Mouse (Mus musculus) midbrain, embryonic 16.5 days (tissue): ENCODE measurements at regions not wholly inside any gene's neighbourhood (a gene's known extent, or its start where the extent isn't known, plus 50 kb on each side); places are given as distances from the start of the nearest gene placed in this dataset.

Experiments used
- ATAC-seq: fragments of 200-750 bp; cut with Nextera tagmentation; 2 replicates; pipeline ENCODE4 v1.8.0; 2017; ENCODE audit warnings: moderate TSS enrichment
- H3K27ac ChIP-seq: fragments of 300-500 bp; sonication (generic); 2 replicates; pipeline ENCODE4 v1.5.1; 2014; ENCODE audit warnings: mild to moderate bottlenecking, low read length, mixed read lengths
- H3K27me3 ChIP-seq: fragments of 300-500 bp; sonication (generic); 2 replicates; pipeline ENCODE4 v1.6.1; 2014; ENCODE audit warnings: low read depth, low read length, mixed read lengths; ENCODE audit not compliant: control insufficient read depth, insufficient read depth
- H3K36me3 ChIP-seq: fragments of 300-500 bp; sonication (generic); 2 replicates; pipeline ENCODE4 v1.6.1; 2014; ENCODE audit warnings: mild to moderate bottlenecking, low read length, moderate library complexity, mixed read lengths; ENCODE audit not compliant: control insufficient read depth, insufficient read depth
- H3K4me1 ChIP-seq: fragments of 300-500 bp; sonication (generic); 2 replicates; pipeline ENCODE4 v1.6.1; 2014; ENCODE audit warnings: mild to moderate bottlenecking, low read length, mixed read lengths; ENCODE audit not compliant: control insufficient read depth, insufficient read depth
- H3K4me2 ChIP-seq: fragments of 300-500 bp; sonication (generic); 2 replicates; pipeline ENCODE4 v1.6.1; 2014; ENCODE audit warnings: mild to moderate bottlenecking, low read length, mixed read lengths
- H3K4me3 ChIP-seq: fragments of 300-500 bp; sonication (generic); 2 replicates; pipeline ENCODE4 v1.5.1; 2014; ENCODE audit warnings: low read depth, mild to moderate bottlenecking, low read length, moderate library complexity, mixed read lengths
- H3K9ac ChIP-seq: fragments of 300-500 bp; sonication (generic); 2 replicates; pipeline ENCODE4 v1.6.1; 2014; ENCODE audit warnings: low read depth, low read length, mixed read lengths
- H3K9me3 ChIP-seq: fragments of 300-500 bp; sonication (generic); replicated peaks from 2 replicates; pipeline ENCODE4 v1.6.1; 2014; ENCODE audit warnings: mild to moderate bottlenecking, low read length, mixed read lengths; ENCODE audit not compliant: control insufficient read depth, poor library complexity, severe bottlenecking
- WGBS: fragments of 180-500 bp; shearing (Covaris S2); extraction: QIAGEN DNeasy Blood & Tissue Kit; methylation state at CpG from one replicate; pipeline ENCODE4 v1.1.7; 2014; 5-methylcytosine and 5-hydroxymethylcytosine counted together

GRCm38 (mm10) chr4:53327382-53328165 lies 112.6 kb upstream of the Slc44a1 start:
- H3K36me3 ChIP-seq, result no peaks in the 10 kb centered on the region
- ATAC-seq, result 0 out of 2 replicates have a peak, but pooled peaks have one; percentile 28
- H3K9me3 ChIP-seq, result no peaks in the 10 kb centered on the region
- no peak overlapping the region for H3K27ac ChIP-seq
- H3K4me2 ChIP-seq, result no peak overlapping the region
- H3K9ac ChIP-seq, result no peak overlapping the region
- 61% methylated on average over 7 of the region's 7 CpGs for WGBS
- H3K4me3 ChIP-seq, result no peak overlapping the region
- no peaks in the 10 kb centered on the region for H3K27me3 ChIP-seq
- no peaks in the 10 kb centered on the region for H3K4me1 ChIP-seq

- Histone ChIP-seq H3K27me3 (no peaks in the 10 kb centered on the region), H3K27ac (no peak overlapping the region), H3K4me2 (no peak overlapping the region), H3K4me3 (no peak overlapping the region), H3K4me1 (no peaks in the 10 kb centered on the region), H3K9ac (no peak overlapping the region), H3K9me3 (no peaks in the 10 kb centered on the region), H3K36me3 (no peaks in the 10 kb centered on the region)
- ATAC-seq, result no peak
- 85% methylated on average over 4 of the region's 4 CpGs for WGBS
Observed at GRCm38 (mm10) chr4:53323838-53324237, 116.4 kb upstream of the Slc44a1 start.

GRCm38 (mm10) chr4:53323195-53323594 lies 117.0 kb upstream of the Slc44a1 start:
- Histone ChIP-seq H3K27me3 (no peaks in the 10 kb centered on the region), H3K4me2 (no peak overlapping the region), H3K9me3 (no peaks in the 10 kb centered on the region), H3K27ac (no peak overlapping the region), H3K4me1 (no peaks in the 10 kb centered on the region), H3K36me3 (no peaks in the 10 kb centered on the region), H3K4me3 (no peak overlapping the region), H3K9ac (no peak overlapping the region)
- WGBS, result 80% methylated on average over 3 of the region's 3 CpGs
- ATAC-seq, result no peak

GRCm38 (mm10) chr4:53322484-53322883 lies 117.7 kb upstream of the Slc44a1 start:
- H3K9me3 ChIP-seq, result no peaks in the 10 kb centered on the region
- WGBS, result 58% methylated on average over 5 of the region's 5 CpGs

GRCm38 (mm10) chr4:53320735-53321449 lies 119.3 kb upstream of the Slc44a1 start:
- Histone ChIP-seq H3K9me3 (no peaks in the 10 kb centered on the region), H3K4me2 (no peak overlapping the region), H3K27me3 (no peaks in the 10 kb centered on the region), H3K27ac (no peak overlapping the region), H3K9ac (no peak overlapping the region), H3K36me3 (no peaks in the 10 kb centered on the region), H3K4me3 (no peak overlapping the region), H3K4me1 (peaks cover 6% of the 10 kb centered on the region)
- WGBS, result 85% methylated on average over 6 of the region's 6 CpGs
- no peak for ATAC-seq

More at GRCm38 (mm10) chr4:53322484-53322883, 117.7 kb upstream of the Slc44a1 start:
- H3K4me2 ChIP-seq, result no peak overlapping the region
- no peak overlapping the region for H3K9ac ChIP-seq
- H3K27me3 ChIP-seq, result no peaks in the 10 kb centered on the region
- no peaks in the 10 kb centered on the region for H3K36me3 ChIP-seq
- no peak overlapping the region for H3K4me3 ChIP-seq
- no peak overlapping the region for H3K27ac ChIP-seq
- no peak for ATAC-seq
- H3K4me1 ChIP-seq, result no peaks in the 10 kb centered on the region; the same call in 1 of the 2 replicates

- no peak for ATAC-seq
- no peak overlapping the region for H3K4me2 ChIP-seq
- no peaks in the 10 kb centered on the region for H3K36me3 ChIP-seq
- H3K27me3 ChIP-seq, result no peaks in the 10 kb centered on the region
- peaks cover 6% of the 10 kb centered on the region for H3K4me1 ChIP-seq
- no peaks in the 10 kb centered on the region for H3K9me3 ChIP-seq
- H3K9ac ChIP-seq, result no peak overlapping the region
- no peak overlapping the region for H3K4me3 ChIP-seq
- no peak overlapping the region for H3K27ac ChIP-seq
- 85% methylated on average over 4 of the region's 4 CpGs for WGBS
Observed at GRCm38 (mm10) chr4:53319051-53319450, 121.2 kb upstream of the Slc44a1 start.

- no peak for ATAC-seq
- Histone ChIP-seq H3K4me3 (no peak overlapping the region), H3K36me3 (no peaks in the 10 kb centered on the region), H3K4me1 (peaks cover 6% of the 10 kb centered on the region), H3K9me3 (no peaks in the 10 kb centered on the region), H3K27ac (no peak overlapping the region), H3K27me3 (no peaks in the 10 kb centered on the region), H3K4me2 (no peak overlapping the region), H3K9ac (no peak overlapping the region)
- 83% methylated on average over 6 of the region's 6 CpGs for WGBS
Observed at GRCm38 (mm10) chr4:53318181-53318580, 122.0 kb upstream of the Slc44a1 start.

GRCm38 (mm10) chr4:53317453-53317824 lies 122.8 kb upstream of the Slc44a1 start:
- H3K27ac ChIP-seq, result peak overlapping the region; percentile 62
- H3K4me1 ChIP-seq, result peaks cover 6% of the 10 kb centered on the region
- 14% methylated on average over 7 of the region's 7 CpGs for WGBS
- H3K4me3 ChIP-seq, result no peak overlapping the region
- H3K4me2 ChIP-seq, result no peak overlapping the region
- no peaks in the 10 kb centered on the region for H3K27me3 ChIP-seq
- no peak overlapping the region for H3K9ac ChIP-seq
- H3K9me3 ChIP-seq, result no peaks in the 10 kb centered on the region
- no peaks in the 10 kb centered on the region for H3K36me3 ChIP-seq
- peak; percentile 63 for ATAC-seq

GRCm38 (mm10) chr4:53316796-53317452 lies 123.3 kb upstream of the Slc44a1 start:
- H3K9me3 ChIP-seq, result no peaks in the 10 kb centered on the region
- H3K27me3 ChIP-seq, result no peaks in the 10 kb centered on the region
- H3K36me3 ChIP-seq, result no peaks in the 10 kb centered on the region
- H3K4me1 ChIP-seq, result peaks cover 6% of the 10 kb centered on the region
- no peak overlapping the region for H3K9ac ChIP-seq
- H3K4me2 ChIP-seq, result no peak overlapping the region
- ATAC-seq, result peak; percentile 47
- 75% methylated on average over 14 of the region's 14 CpGs for WGBS
- no peak overlapping the region for H3K4me3 ChIP-seq
- H3K27ac ChIP-seq, result peak overlapping the region; percentile 62
